Mouse (Mus musculus) ES-Bruce4 (cell line): ENCODE measurements at regions not wholly inside any gene's neighbourhood (a gene's known extent, or its start where the extent isn't known, plus 50 kb on each side); places are given as distances from the start of the nearest gene placed in this dataset.

Source experiments
- CTCF ChIP-seq: IDR thresholded peaks from one replicate; pipeline ENCODE4 v1.8.1; 2011; ENCODE audit warnings: low read depth, low read length
- POLR2A ChIP-seq: IDR thresholded peaks from one replicate; pipeline ENCODE4 v1.8.1; 2011; ENCODE audit warnings: low read length; ENCODE audit not compliant: insufficient read depth

DNA sequence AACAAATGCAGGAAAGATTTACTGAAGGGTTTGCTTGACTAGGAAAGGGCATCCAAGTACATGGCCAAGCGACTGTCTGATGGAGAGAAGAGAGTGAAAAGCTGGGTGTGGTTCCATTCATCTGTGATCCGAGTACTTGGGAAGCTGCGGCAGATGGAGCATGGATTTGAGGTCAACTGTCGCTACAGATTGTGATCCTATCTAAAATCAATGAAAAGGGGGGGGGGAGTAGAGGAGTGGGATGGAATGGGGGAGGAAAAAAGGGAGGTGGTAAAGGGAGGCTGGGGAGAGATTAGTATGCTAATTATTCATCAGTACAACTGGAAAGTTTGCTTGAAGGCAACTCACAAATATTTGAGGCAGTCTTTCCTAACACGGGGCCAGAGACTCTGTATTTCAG is 213.4 kb downstream of the Dyrk2 start:
- no peak for TF ChIP-seq CTCF
- no peak for TF ChIP-seq POLR2A
